Mouse (Mus musculus) G1E-ER4 (cell line): ENCODE data around the gene Olfr731. TPM values are rescaled to one million over a fixed set of nuclear protein-coding genes. Genes with fewer than 3 reads are reported as not detected.

Experiments
- GATA1 ChIP-seq: IDR thresholded peaks from one replicate; pipeline ENCODE4 v1.8.0; 2012; ENCODE audit warnings: low read length, inconsistent platforms
- polyA plus RNA-seq: library from polyadenylated mRNA; stranded (reverse); fragments of >175 nt; gene quantifications from 2 replicates; pipeline ENCODE4 v1.2.3, GENCODE M21; 2012

Gene Olfr731
- polyA plus RNA-seq: not detected in 2 replicates

- no peak for TF ChIP-seq GATA1
These were observed at the start of gene Olfr731 for GRCm38 (mm10) chr14:50241766-50242165. Olfr731 (minus strand) TSS chr14:50241866.

GRCm38 (mm10) chr14:50284106-50284505, 42.4 kb upstream of the Olfr731 start, which contains the start of gene Olfr732:
Olfr732 (minus strand) TSS chr14:50284206.
- no peak for TF ChIP-seq GATA1

- no peak for TF ChIP-seq GATA1
These were observed 53.6 kb downstream of the Olfr731 start, which contains the start of gene Olfr730 for GRCm38 (mm10) chr14:50188098-50188497. Olfr730 (minus strand) TSS chr14:50188198.

Other genes with a start within 250 kb of the Olfr731 start
- not detected in 2 replicates for gene Olfr725, start 201.5 kb downstream of the Olfr731 start, polyA plus RNA-seq
- gene Olfr726, start 150.9 kb downstream of the Olfr731 start, polyA plus RNA-seq: not detected in 2 replicates
- gene Olfr727, start 118.7 kb downstream of the Olfr731 start, polyA plus RNA-seq: not detected in 2 replicates
- gene Olfr728, start 99.2 kb downstream of the Olfr731 start, polyA plus RNA-seq: not detected in 2 replicates
- not detected in 2 replicates for gene Olfr729, start 89.0 kb downstream of the Olfr731 start, polyA plus RNA-seq
- gene Olfr730, start 53.7 kb downstream of the Olfr731 start, polyA plus RNA-seq: not detected in 2 replicates
- gene Olfr732, start 42.3 kb upstream of the Olfr731 start, polyA plus RNA-seq: not detected in 2 replicates
- not detected in 2 replicates for gene Olfr733, start 59.7 kb upstream of the Olfr731 start, polyA plus RNA-seq
- not detected in 2 replicates for gene Olfr734, start 84.9 kb upstream of the Olfr731 start, polyA plus RNA-seq
- not detected in 2 replicates for gene Olfr735, start 107.0 kb upstream of the Olfr731 start, polyA plus RNA-seq
- not detected in 2 replicates for gene Tlr11, start 116.0 kb upstream of the Olfr731 start, polyA plus RNA-seq
- gene Olfr736, start 139.3 kb upstream of the Olfr731 start, polyA plus RNA-seq: not detected in 2 replicates
- not detected in 2 replicates for gene Olfr738, start 165.7 kb upstream of the Olfr731 start, polyA plus RNA-seq
- not detected in 2 replicates for gene Olfr739, start 176.8 kb upstream of the Olfr731 start, polyA plus RNA-seq
- gene Olfr740, start 203.7 kb upstream of the Olfr731 start, polyA plus RNA-seq: not detected in 2 replicates
- not detected in 2 replicates for gene Olfr741, start 230.9 kb upstream of the Olfr731 start, polyA plus RNA-seq